Mouse (Mus musculus): ENCODE measurements at regions not wholly inside any gene's neighbourhood (a gene's known extent, or its start where the extent isn't known, plus 50 kb on each side); places are given as distances from the start of the nearest gene placed in this dataset.

DNA sequence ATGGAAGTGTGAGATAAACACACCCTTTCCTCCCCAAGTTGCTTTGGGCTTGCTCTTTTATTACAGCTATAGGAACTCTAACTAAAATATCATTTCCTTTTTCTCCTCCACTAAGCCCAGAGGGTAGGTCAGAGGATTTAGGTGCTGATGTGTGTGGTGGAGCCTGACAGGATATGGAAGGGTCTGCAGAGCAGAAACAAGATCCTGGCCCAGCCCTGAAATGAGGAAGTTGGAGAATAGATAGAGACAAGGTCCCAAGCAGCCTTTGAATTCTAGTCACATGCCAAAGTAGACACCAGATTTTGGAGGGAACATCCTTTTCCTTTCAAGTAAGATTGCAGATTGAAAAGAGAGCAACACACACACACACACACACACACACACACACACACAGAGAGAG is 132.4 kb downstream of the Bmp2 start:
- ATAC-seq (ENCODE audit: low FRiP score, low read depth): no peak
- no peak overlapping the region for H3K27ac ChIP-seq (replicated peaks)
- H3K4me1 ChIP-seq (replicated peaks): no peaks in the 10 kb centered on the region
- H3K4me2 ChIP-seq: no peak overlapping the region
- no peaks in the 10 kb centered on the region for H3K36me3 ChIP-seq
- no peak overlapping the region for H3K4me3 ChIP-seq
- H3K9ac ChIP-seq: no peak overlapping the region
- no peaks in the 10 kb centered on the region for H3K27me3 ChIP-seq
- no peaks in the 10 kb centered on the region for H3K9me3 ChIP-seq

DNA sequence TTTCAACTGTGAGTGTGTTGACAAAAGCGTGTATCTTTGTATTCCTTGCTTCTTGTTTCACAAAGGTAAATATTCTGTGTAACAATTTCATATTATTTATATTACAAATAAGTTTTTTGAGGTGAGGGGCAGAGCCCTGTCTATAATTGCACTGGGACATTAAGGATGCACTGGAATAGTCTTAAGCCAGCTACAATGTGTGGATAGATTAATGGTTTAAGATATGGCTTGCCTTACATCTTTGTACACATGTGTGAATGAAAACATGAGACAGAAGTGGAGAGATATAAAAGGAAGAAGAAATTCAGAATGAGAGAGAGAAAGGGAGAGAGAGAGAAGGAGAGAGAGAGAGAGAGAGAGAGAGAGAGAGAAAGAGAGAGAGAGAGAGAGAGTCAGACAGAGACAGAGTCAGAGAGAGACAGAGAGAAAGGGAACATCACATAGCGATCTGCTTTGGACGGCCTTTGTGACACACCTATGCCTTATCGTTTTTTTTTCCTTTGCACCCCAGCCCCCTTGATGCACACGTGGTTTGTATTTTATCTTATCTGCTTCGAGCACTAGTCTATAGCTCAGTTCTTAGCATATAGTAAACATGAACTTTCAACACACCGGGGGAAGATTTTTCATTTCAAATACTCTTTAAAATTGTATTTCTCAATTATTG is 136.3 kb downstream of the Bmp2 start:
- Histone ChIP-seq H3K4me2 (no peak overlapping the region), H3K9ac (no peak overlapping the region), H3K27me3 (no peaks in the 10 kb centered on the region), H3K4me3 (no peak overlapping the region), H3K4me1 (replicated peaks) (no peaks in the 10 kb centered on the region), H3K27ac (replicated peaks) (no peak overlapping the region), H3K36me3 (no peaks in the 10 kb centered on the region), H3K9me3 (no peaks in the 10 kb centered on the region)
- no peak for ATAC-seq (ENCODE audit: low FRiP score, low read depth)
- 92% methylated on average over 7 of the region's 7 CpGs for WGBS

- H3K9ac ChIP-seq: no peak overlapping the region
- WGBS: 94% methylated on average over 3 of the region's 3 CpGs
- H3K4me3 ChIP-seq: no peak overlapping the region
- H3K9me3 ChIP-seq: no peaks in the 10 kb centered on the region
- H3K27ac ChIP-seq (replicated peaks): no peak overlapping the region
- no peaks in the 10 kb centered on the region for H3K4me1 ChIP-seq (replicated peaks)
- H3K4me2 ChIP-seq: no peak overlapping the region
- no peaks in the 10 kb centered on the region for H3K36me3 ChIP-seq
- ATAC-seq (ENCODE audit: low FRiP score, low read depth): no peak
- H3K27me3 ChIP-seq: no peaks in the 10 kb centered on the region
These were observed 136.8 kb downstream of the Bmp2 start for GRCm38 (mm10) chr2:133688788-133689155.

- 28% methylated on average over 8 of the region's 8 CpGs for WGBS
- ATAC-seq (ENCODE audit: low FRiP score, low read depth): peak; percentile 74
These were observed 157.0 kb downstream of the Bmp2 start for GRCm38 (mm10) chr2:133708735-133709584.

DNA sequence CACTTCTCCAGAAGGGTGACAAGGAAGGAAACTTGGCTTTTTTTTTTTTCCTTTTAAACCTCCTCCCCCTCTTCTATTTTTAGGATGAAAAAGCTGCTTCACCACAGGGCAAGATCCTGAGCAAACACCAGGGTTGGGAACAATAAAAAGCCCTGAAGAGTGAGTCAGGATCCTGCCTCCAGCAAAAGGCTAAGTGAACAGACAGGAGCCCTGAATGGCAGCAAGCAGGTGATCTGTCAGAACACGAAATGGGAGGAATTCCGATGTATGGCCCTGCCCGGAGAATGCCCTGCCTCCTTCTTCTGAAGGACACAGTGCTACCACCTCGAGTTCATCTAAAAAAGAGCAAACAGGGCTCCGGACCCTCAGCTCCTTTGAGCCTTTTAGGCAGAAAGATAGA is 164.3 kb downstream of the Bmp2 start:
- no peak overlapping the region for H3K4me3 ChIP-seq
- no peak overlapping the region for H3K9ac ChIP-seq
- no peaks in the 10 kb centered on the region for H3K36me3 ChIP-seq
- WGBS: 68% methylated on average over 5 of the region's 5 CpGs
- H3K9me3 ChIP-seq: no peaks in the 10 kb centered on the region
- no peak overlapping the region for H3K4me2 ChIP-seq
- H3K27me3 ChIP-seq: 0 out of 2 replicates have a peak, but pooled peaks cover 3% of the 10 kb centered on the region
- no peaks in the 10 kb centered on the region for H3K4me1 ChIP-seq (replicated peaks)
- no peak overlapping the region for H3K27ac ChIP-seq (replicated peaks)
- no peak for ATAC-seq (ENCODE audit: low FRiP score, low read depth)

More at GRCm38 (mm10) chr2:133708735-133709584, 157.0 kb downstream of the Bmp2 start:
- peaks cover 10% of the 10 kb centered on the region; the same call in 1 of the 2 replicates for H3K27me3 ChIP-seq
- H3K4me3 ChIP-seq: no peak overlapping the region
- no peak overlapping the region for H3K27ac ChIP-seq (replicated peaks)
- H3K4me1 ChIP-seq (replicated peaks): peaks cover 7% of the 10 kb centered on the region; the same call in 1 of the 2 replicates
- no peaks in the 10 kb centered on the region for H3K9me3 ChIP-seq
- no peaks in the 10 kb centered on the region for H3K36me3 ChIP-seq
- H3K9ac ChIP-seq: no peak overlapping the region
- no peak overlapping the region for H3K4me2 ChIP-seq

GRCm38 (mm10) chr2:133717076-133717475 is 165.1 kb downstream of the Bmp2 start:
- H3K36me3 ChIP-seq: no peaks in the 10 kb centered on the region
- H3K9me3 ChIP-seq: no peaks in the 10 kb centered on the region
- 0 out of 2 replicates have a peak, but pooled peaks cover 3% of the 10 kb centered on the region for H3K27me3 ChIP-seq
- no peak overlapping the region for H3K9ac ChIP-seq
- H3K4me1 ChIP-seq (replicated peaks): no peaks in the 10 kb centered on the region
- WGBS: 69% methylated on average over 2 of the region's 2 CpGs
- H3K4me3 ChIP-seq: no peak overlapping the region
- no peak for ATAC-seq (ENCODE audit: low FRiP score, low read depth)
- H3K27ac ChIP-seq (replicated peaks): no peak overlapping the region
- no peak overlapping the region for H3K4me2 ChIP-seq

DNA sequence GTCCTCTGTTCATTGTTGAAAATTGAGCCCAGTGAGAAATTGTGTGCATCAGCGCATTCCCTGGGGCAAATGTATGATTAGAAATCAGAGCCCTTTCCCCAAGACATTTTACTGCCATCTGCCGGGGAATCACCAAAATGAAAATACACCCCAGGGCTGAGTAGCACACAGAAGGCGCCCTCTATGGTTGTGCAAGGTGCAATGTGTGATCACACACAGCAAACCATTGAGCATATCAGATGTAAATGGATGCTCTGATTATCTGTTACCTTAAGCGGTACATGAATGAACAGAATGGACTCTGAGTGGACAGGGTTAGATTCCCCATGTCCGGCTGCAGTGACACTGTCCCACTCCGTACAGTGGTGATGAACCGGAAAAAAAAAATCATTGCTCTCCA is 172.4 kb downstream of the Bmp2 start:
- Histone ChIP-seq H3K27ac (replicated peaks) (no peak overlapping the region), H3K4me3 (no peak overlapping the region), H3K4me2 (no peak overlapping the region), H3K9me3 (no peaks in the 10 kb centered on the region), H3K9ac (no peak overlapping the region), H3K36me3 (no peaks in the 10 kb centered on the region), H3K4me1 (replicated peaks) (no peaks in the 10 kb centered on the region), H3K27me3 (no peaks in the 10 kb centered on the region)
- peak; percentile 27; the same call in 1 of the 2 replicates for ATAC-seq (ENCODE audit: low FRiP score, low read depth)
- WGBS: 73% methylated on average over 7 of the region's 7 CpGs

DNA sequence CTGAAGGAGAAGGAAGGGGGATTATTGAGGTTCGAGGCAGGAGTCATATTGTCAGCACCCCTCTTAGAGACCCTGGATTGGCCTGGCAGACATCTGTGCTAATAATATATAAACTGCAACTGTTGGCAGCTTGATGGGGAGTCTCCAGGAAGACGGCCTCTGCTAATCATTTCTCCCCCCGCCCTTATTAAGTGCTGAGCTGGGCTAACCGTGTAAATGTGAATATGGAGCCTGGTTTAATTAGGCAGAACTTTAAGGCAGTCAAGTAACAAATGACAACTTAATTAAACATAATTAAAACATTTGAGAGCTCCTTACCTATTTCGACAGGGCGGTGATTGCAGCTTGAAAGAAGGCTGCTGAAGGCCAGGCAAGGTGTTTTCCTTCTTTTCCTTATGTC is 172.8 kb downstream of the Bmp2 start:
- WGBS: 52% methylated on average over 6 of the region's 6 CpGs

GRCm38 (mm10) chr2:133734469-133735225 is 182.7 kb downstream of the Bmp2 start:
- Histone ChIP-seq H3K9ac (no peak overlapping the region), H3K4me2 (no peak overlapping the region), H3K9me3 (no peaks in the 10 kb centered on the region), H3K27ac (replicated peaks) (no peak overlapping the region), H3K27me3 (no peaks in the 10 kb centered on the region), H3K36me3 (no peaks in the 10 kb centered on the region), H3K4me3 (no peak overlapping the region), H3K4me1 (replicated peaks) (no peaks in the 10 kb centered on the region)
- ATAC-seq (ENCODE audit: low FRiP score, low read depth): no peak
- WGBS: 45% methylated on average over 9 of the region's 9 CpGs

More for the DNA sequence above, 172.8 kb downstream of the Bmp2 start:
- no peak overlapping the region for H3K4me3 ChIP-seq
- H3K4me2 ChIP-seq: no peak overlapping the region
- H3K4me1 ChIP-seq (replicated peaks): no peaks in the 10 kb centered on the region
- H3K36me3 ChIP-seq: no peaks in the 10 kb centered on the region
- no peaks in the 10 kb centered on the region for H3K9me3 ChIP-seq
- H3K9ac ChIP-seq: no peak overlapping the region
- peak; percentile 63; the same call in 1 of the 2 replicates for ATAC-seq (ENCODE audit: low FRiP score, low read depth)
- H3K27me3 ChIP-seq: no peaks in the 10 kb centered on the region
- H3K27ac ChIP-seq (replicated peaks): no peak overlapping the region

GRCm38 (mm10) chr2:133738839-133739430 is 187.0 kb downstream of the Bmp2 start:
- no peak for ATAC-seq (ENCODE audit: low FRiP score, low read depth)
- Histone ChIP-seq H3K4me1 (replicated peaks) (no peaks in the 10 kb centered on the region), H3K4me3 (no peak overlapping the region), H3K36me3 (no peaks in the 10 kb centered on the region), H3K27ac (replicated peaks) (no peak overlapping the region), H3K4me2 (no peak overlapping the region), H3K9me3 (no peaks in the 10 kb centered on the region), H3K27me3 (no peaks in the 10 kb centered on the region), H3K9ac (no peak overlapping the region)
- WGBS: 87% methylated on average over 10 of the region's 10 CpGs

DNA sequence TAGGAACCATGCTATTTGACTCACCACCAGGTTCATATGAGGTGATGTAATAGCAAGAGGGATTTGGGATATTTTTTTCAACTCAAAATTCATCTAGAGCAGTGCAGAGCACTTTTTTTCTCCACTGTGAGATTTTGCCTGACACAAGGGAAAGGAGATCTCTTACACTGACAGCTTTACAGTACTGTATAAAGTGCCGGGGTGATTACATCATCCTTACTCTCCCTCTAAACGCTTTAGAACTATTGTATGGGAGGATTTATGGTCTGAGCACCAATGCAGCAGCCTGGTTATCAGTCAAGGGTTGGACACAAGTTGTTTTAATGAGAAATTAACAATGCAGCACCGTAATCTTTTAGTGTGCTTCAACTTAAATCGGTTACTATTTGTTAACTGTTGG is 196.5 kb downstream of the Bmp2 start:
- ATAC-seq (ENCODE audit: low FRiP score, low read depth): no peak
- H3K27ac ChIP-seq (replicated peaks): no peak overlapping the region
- H3K27me3 ChIP-seq: no peaks in the 10 kb centered on the region
- no peak overlapping the region for H3K4me3 ChIP-seq
- H3K4me2 ChIP-seq: no peak overlapping the region
- H3K9ac ChIP-seq: no peak overlapping the region
- H3K36me3 ChIP-seq: no peaks in the 10 kb centered on the region
- H3K9me3 ChIP-seq: no peaks in the 10 kb centered on the region
- H3K4me1 ChIP-seq (replicated peaks): no peaks in the 10 kb centered on the region
- 57% methylated on average over 4 of the region's 4 CpGs for WGBS

Data from hindbrain, embryonic 15.5 days (tissue).